30 mouse cellular contexts compared by ENCODE assay signal in genomic region chr5:88785059-88785458, GRCm38 (mm10).
"Had no signal": no experiment of that assay in that cellular context is flagged by ENCODE, and none has a peak within 500 bp of the region (broad histone marks: within the 10 kb centered on the region; RNA-seq: fewer than 3 reads in every experiment).

No protein-coding gene starts in this region.

- H3K4me3 ChIP-seq: embryonic facial prominence, embryonic 10.5 days; embryonic facial prominence, embryonic 12.5 days; embryonic facial prominence, embryonic 13.5 days; embryonic facial prominence, embryonic 15.5 days; erythroblast, embryonic 14.5 days; forebrain, embryonic 10.5 days; forebrain, embryonic 12.5 days; forebrain, embryonic 13.5 days; forebrain, embryonic 15.5 days; gastrocnemius, adult 2 months; heart, adult 2 months had no signal

- H3K9ac ChIP-seq: embryonic facial prominence, embryonic 12.5 days; embryonic facial prominence, embryonic 13.5 days; embryonic facial prominence, embryonic 15.5 days; forebrain, embryonic 12.5 days; forebrain, embryonic 13.5 days; forebrain, embryonic 15.5 days; forebrain, postnatal 0 days had no signal

- ATAC-seq: forebrain, embryonic 13.5 days; forebrain, embryonic 14.5 days; forebrain, embryonic 15.5 days; forebrain, embryonic 16.5 days; forebrain, postnatal 0 days had no signal

- H3K4me1 ChIP-seq: embryonic facial prominence, embryonic 10.5 days; embryonic facial prominence, embryonic 12.5 days; embryonic facial prominence, embryonic 13.5 days; embryonic facial prominence, embryonic 15.5 days; forebrain, embryonic 10.5 days; forebrain, embryonic 12.5 days; forebrain, embryonic 13.5 days; forebrain, embryonic 15.5 days had no signal

- H3K9me3 ChIP-seq: embryonic facial prominence, embryonic 10.5 days; embryonic facial prominence, embryonic 12.5 days; embryonic facial prominence, embryonic 13.5 days; embryonic facial prominence, embryonic 15.5 days; forebrain, embryonic 10.5 days; forebrain, embryonic 12.5 days; forebrain, embryonic 13.5 days; forebrain, embryonic 15.5 days had no signal

- H3K4me2 ChIP-seq: embryonic facial prominence, embryonic 12.5 days; embryonic facial prominence, embryonic 13.5 days; embryonic facial prominence, embryonic 15.5 days; forebrain, embryonic 12.5 days; forebrain, embryonic 13.5 days; forebrain, embryonic 15.5 days had no signal

- H3K27me3 ChIP-seq: embryonic facial prominence, embryonic 12.5 days; embryonic facial prominence, embryonic 13.5 days; embryonic facial prominence, embryonic 15.5 days; forebrain, embryonic 12.5 days; forebrain, embryonic 13.5 days; forebrain, embryonic 15.5 days had no signal

- DNase-seq: cerebellum, adult 18-20 months; cerebellum, adult 2 months; cerebellum, adult 8-10 months; cerebellum, adult 9-10 months; cerebellum, adult 9-11 months; cerebellum, postnatal 10 days; cerebellum, postnatal 14 days; cerebellum, postnatal 25 days; cerebellum, postnatal 36 days; embryo, embryonic 11 days; forebrain, postnatal 0 days; gastrocnemius, adult 2 months; gastrocnemius, postnatal 10 days; gastrocnemius, postnatal 14 days; gastrocnemius, postnatal 25 days; gastrocnemius, postnatal 36 days; heart, adult 11 months; heart, adult 18-20 months; heart, adult 2 months had no signal

- H3K27ac ChIP-seq: embryonic facial prominence, embryonic 10.5 days; embryonic facial prominence, embryonic 12.5 days; embryonic facial prominence, embryonic 13.5 days; embryonic facial prominence, embryonic 15.5 days; forebrain, embryonic 10.5 days; forebrain, embryonic 12.5 days; forebrain, embryonic 13.5 days; forebrain, embryonic 15.5 days; gastrocnemius, adult 2 months; heart, adult 2 months had no signal
